Mouse (Mus musculus) liver, postnatal 0 days (tissue): ENCODE data around the gene Gm28778.

Experiments
- CTCF ChIP-seq: sonication (generic); IDR thresholded peaks from 2 replicates; pipeline ENCODE4 v1.5.1; 2016; ENCODE audit warnings: antibody characterized with exemption, low read depth
- EP300 ChIP-seq: IDR thresholded peaks from 2 replicates; pipeline ENCODE4 v1.6.1; 2016; ENCODE audit warnings: antibody characterized with exemption, low read depth, mild to moderate bottlenecking

- TF ChIP-seq CTCF (no peak), EP300 (no peak)
Measured at GRCm38 (mm10) chr1:53300506-53300905, 3.6 kb downstream of the Gm28778 start.
